Mouse (Mus musculus) limb, embryonic 11.5 days (tissue): ENCODE data around the gene Iqschfp. TPM values are rescaled to one million over a fixed set of nuclear protein-coding genes. Genes with fewer than 3 reads are reported as not detected.

Experiments used
- ATAC-seq: fragments of 200-750 bp; cut with Nextera tagmentation; 2 replicates; pipeline ENCODE4 v1.8.0; 2017; ENCODE audit warnings: low read depth; ENCODE audit not compliant: insufficient number of reproducible peaks, low FRiP score, low TSS enrichment
- DNase-seq: peaks from one replicate; pipeline ENCODE4 v3.0.0-alpha.2; 2015; ENCODE audit warnings: low spot score
- H3K27ac ChIP-seq: fragments of 300-500 bp; sonication (generic); replicated peaks from 2 replicates; pipeline ENCODE4 v1.5.1; 2014; ENCODE audit warnings: low read depth, mild to moderate bottlenecking, low read length
- H3K27me3 ChIP-seq: fragments of 300-500 bp; sonication (generic); 2 replicates; pipeline ENCODE4 v1.6.1; 2014; ENCODE audit warnings: mild to moderate bottlenecking, low read length, mixed read lengths; ENCODE audit not compliant: control insufficient read depth, insufficient read depth
- H3K36me3 ChIP-seq: fragments of 300-500 bp; sonication (generic); 2 replicates; pipeline ENCODE4 v1.6.1; 2014; ENCODE audit warnings: mild to moderate bottlenecking, low read length, moderate library complexity, mixed read lengths; ENCODE audit not compliant: control insufficient read depth, insufficient read depth
- H3K4me1 ChIP-seq: fragments of 300-500 bp; sonication (generic); 2 replicates; pipeline ENCODE4 v1.6.1; 2014; ENCODE audit warnings: low read length, mixed read lengths; ENCODE audit not compliant: control insufficient read depth, insufficient read depth
- H3K4me2 ChIP-seq: fragments of 300-500 bp; sonication (generic); 2 replicates; pipeline ENCODE4 v1.6.1; 2014; ENCODE audit warnings: low read depth, mild to moderate bottlenecking, moderate library complexity; ENCODE audit not compliant: severe bottlenecking
- H3K4me3 ChIP-seq: fragments of 300-500 bp; sonication (generic); 2 replicates; pipeline ENCODE4 v1.5.1; 2014; ENCODE audit warnings: low read depth, low read length
- H3K9ac ChIP-seq: fragments of 300-500 bp; sonication (generic); 2 replicates; pipeline ENCODE4 v1.6.1; 2014; ENCODE audit warnings: mild to moderate bottlenecking, low read length
- H3K9me3 ChIP-seq: fragments of 300-500 bp; sonication (generic); 2 replicates; pipeline ENCODE4 v1.6.1; 2016; ENCODE audit warnings: low read length; ENCODE audit not compliant: control insufficient read depth
- WGBS: fragments of 180-500 bp; shearing (Covaris S2); extraction: QIAGEN DNeasy Blood & Tissue Kit; methylation state at CpG from one replicate; pipeline ENCODE4 v1.1.7; 2014; 5-methylcytosine and 5-hydroxymethylcytosine counted together
- polyA plus RNA-seq: library from polyadenylated mRNA; unstranded; fragments of >200 nt; fragmentation: Nextera tagmentation; extraction: Ambion mirVana; gene quantifications from 2 replicates; pipeline ENCODE4 v1.2.1, GENCODE M21; 2014

Gene Iqschfp
- polyA plus RNA-seq, 1 experiment from 2014 or later: 0.56 TPM

DNA sequence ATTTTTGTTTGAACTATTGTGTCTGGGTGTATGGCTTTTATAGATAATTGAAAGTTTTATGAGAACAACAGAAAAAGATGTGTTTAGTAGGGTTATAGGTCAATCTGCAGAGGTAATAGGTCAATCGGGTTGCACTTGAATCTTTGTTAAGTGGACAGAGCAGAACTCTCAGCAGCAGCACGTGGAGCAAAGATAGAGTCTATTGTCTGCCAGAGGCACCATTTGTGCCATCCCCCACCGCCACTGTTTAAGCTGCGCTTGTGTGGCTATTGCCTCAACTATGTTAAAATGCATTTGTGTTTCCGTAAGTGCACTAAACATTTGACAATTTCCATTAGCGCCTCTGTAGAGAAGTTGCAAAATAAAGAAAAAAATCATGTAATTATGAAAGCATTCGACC lies 508.1 kb downstream of the Iqschfp start:
- no peak overlapping the region for H3K9ac ChIP-seq
- no peaks in the 10 kb centered on the region for H3K27me3 ChIP-seq
- no peaks in the 10 kb centered on the region for H3K4me1 ChIP-seq
- no peak overlapping the region for H3K4me2 ChIP-seq
- H3K36me3 ChIP-seq: no peaks in the 10 kb centered on the region
- no peaks in the 10 kb centered on the region for H3K9me3 ChIP-seq
- no peak overlapping the region for H3K4me3 ChIP-seq
- DNase-seq: no peak
- WGBS: 77% methylated on average over 7 of the region's 7 CpGs
- no peak overlapping the region for H3K27ac ChIP-seq
- ATAC-seq: no peak

GRCm38 (mm10) chr3:68403343-68403742 lies 511.3 kb downstream of the Iqschfp start:
- no peak overlapping the region for H3K27ac ChIP-seq
- H3K27me3 ChIP-seq: no peaks in the 10 kb centered on the region
- ATAC-seq: no peak
- no peak overlapping the region for H3K4me3 ChIP-seq
- no peaks in the 10 kb centered on the region for H3K36me3 ChIP-seq
- H3K9me3 ChIP-seq: no peaks in the 10 kb centered on the region
- H3K9ac ChIP-seq: no peak overlapping the region
- no peak overlapping the region for H3K4me2 ChIP-seq
- no peak for DNase-seq
- H3K4me1 ChIP-seq: no peaks in the 10 kb centered on the region
- 82% methylated on average over 4 of the region's 4 CpGs for WGBS

DNA sequence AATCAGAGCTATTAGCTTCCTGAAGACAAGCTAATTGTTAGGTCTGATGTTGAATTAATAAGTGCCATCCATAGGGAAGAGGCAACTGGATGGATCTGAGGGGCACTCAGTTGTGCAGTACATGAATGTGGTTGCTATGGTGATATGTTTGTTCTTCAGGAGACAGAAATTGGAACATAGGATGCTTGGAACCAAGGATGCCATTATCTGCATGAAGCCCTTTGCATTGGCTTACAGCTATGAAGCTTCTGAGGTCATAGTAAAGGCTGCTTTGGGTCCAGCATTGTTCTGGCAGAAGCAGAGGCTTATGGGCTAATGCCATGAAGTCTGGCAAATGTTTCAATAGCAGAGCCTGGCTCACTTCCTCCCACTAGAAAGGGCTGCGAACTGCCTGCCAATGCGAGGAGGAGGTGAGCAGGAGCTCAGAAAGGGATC lies 511.8 kb downstream of the Iqschfp start:
- no peaks in the 10 kb centered on the region for H3K27me3 ChIP-seq
- WGBS: 87% methylated on average over 2 of the region's 2 CpGs

GRCm38 (mm10) chr3:68405724-68406123 lies 513.7 kb downstream of the Iqschfp start:
- no peak for DNase-seq
- no peaks in the 10 kb centered on the region for H3K9me3 ChIP-seq
- H3K9ac ChIP-seq: no peak overlapping the region
- H3K4me1 ChIP-seq: no peaks in the 10 kb centered on the region
- no peaks in the 10 kb centered on the region for H3K36me3 ChIP-seq
- H3K4me3 ChIP-seq: no peak overlapping the region
- no peak overlapping the region for H3K27ac ChIP-seq
- 82% methylated on average over 5 of the region's 5 CpGs for WGBS
- no peak for ATAC-seq
- H3K4me2 ChIP-seq: no peak overlapping the region
- H3K27me3 ChIP-seq: no peaks in the 10 kb centered on the region

More for the DNA sequence above, 511.8 kb downstream of the Iqschfp start:
- H3K36me3 ChIP-seq: no peaks in the 10 kb centered on the region
- ATAC-seq (no peak), DNase-seq (no peak)
- no peak overlapping the region for H3K4me2 ChIP-seq
- no peaks in the 10 kb centered on the region for H3K4me1 ChIP-seq
- no peaks in the 10 kb centered on the region for H3K9me3 ChIP-seq
- H3K4me3 ChIP-seq: no peak overlapping the region
- no peak overlapping the region for H3K9ac ChIP-seq
- H3K27ac ChIP-seq: no peak overlapping the region

DNA sequence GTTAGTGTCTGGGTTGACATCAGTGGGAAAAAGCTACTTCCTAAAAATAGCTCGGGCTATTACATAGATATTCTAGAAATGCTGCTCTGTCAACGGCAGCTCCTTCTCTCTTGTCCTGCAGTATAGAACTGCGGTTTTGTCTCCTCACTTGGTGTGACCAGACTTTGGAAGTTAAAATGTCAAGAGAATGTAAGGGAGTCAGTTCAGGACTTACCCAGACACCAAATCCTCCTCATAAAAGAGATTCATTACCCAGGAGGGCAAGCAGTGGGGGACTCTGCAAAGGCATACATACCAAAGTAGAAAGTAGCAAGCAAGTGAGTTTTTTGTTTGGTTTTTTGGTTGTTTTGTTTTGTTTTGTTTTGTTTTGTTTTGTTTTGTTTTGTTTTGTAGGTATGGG lies 520.2 kb downstream of the Iqschfp start:
- Histone ChIP-seq H3K27ac (no peak overlapping the region), H3K4me3 (no peak overlapping the region), H3K27me3 (no peaks in the 10 kb centered on the region), H3K36me3 (no peaks in the 10 kb centered on the region), H3K4me2 (no peak overlapping the region), H3K9me3 (no peaks in the 10 kb centered on the region), H3K9ac (no peak overlapping the region), H3K4me1 (no peaks in the 10 kb centered on the region)
- WGBS: 69% methylated on average over 3 of the region's 3 CpGs
- DNase-seq: no peak
- no peak for ATAC-seq

GRCm38 (mm10) chr3:68419792-68420191 lies 527.8 kb downstream of the Iqschfp start:
- Histone ChIP-seq H3K9ac (no peak overlapping the region), H3K27me3 (no peaks in the 10 kb centered on the region), H3K27ac (no peak overlapping the region), H3K4me1 (no peaks in the 10 kb centered on the region), H3K9me3 (no peaks in the 10 kb centered on the region), H3K4me3 (no peak overlapping the region), H3K4me2 (no peak overlapping the region), H3K36me3 (no peaks in the 10 kb centered on the region)
- WGBS: 87% methylated on average over 4 of the region's 4 CpGs
- no peak for DNase-seq
- ATAC-seq: no peak

- H3K27me3 ChIP-seq: no peaks in the 10 kb centered on the region
- no peak overlapping the region for H3K4me3 ChIP-seq
- H3K9me3 ChIP-seq: no peaks in the 10 kb centered on the region
- no peak overlapping the region for H3K27ac ChIP-seq
- no peak overlapping the region for H3K9ac ChIP-seq
- 95% methylated on average over 2 of the region's 2 CpGs for WGBS
- H3K4me2 ChIP-seq: no peak overlapping the region
- DNase-seq (no peak), ATAC-seq (no peak)
- H3K4me1 ChIP-seq: no peaks in the 10 kb centered on the region
- no peaks in the 10 kb centered on the region for H3K36me3 ChIP-seq
These were observed 528.9 kb downstream of the Iqschfp start for GRCm38 (mm10) chr3:68420927-68421326.

DNA sequence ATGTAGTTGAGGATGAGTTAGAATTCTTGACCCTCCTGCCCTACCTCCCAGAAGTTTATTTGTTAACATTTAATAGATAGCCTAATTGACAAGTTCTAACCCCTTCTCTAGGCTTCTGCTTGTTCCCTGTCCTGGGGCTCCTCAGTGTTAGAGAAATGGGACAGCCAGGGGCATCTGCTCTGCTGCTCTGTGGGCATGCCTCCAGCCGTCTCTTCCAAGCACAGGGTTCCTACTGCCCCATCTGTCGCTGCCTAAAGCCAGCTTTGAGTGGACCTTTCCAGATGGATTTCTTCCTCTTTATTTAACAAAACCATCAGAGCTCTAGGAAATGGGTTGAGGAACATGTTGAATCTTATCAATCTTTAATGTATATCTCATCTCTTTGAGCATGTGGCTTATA lies 529.8 kb downstream of the Iqschfp start:
- Histone ChIP-seq H3K4me2 (no peak overlapping the region), H3K9me3 (no peaks in the 10 kb centered on the region), H3K9ac (no peak overlapping the region), H3K27me3 (no peaks in the 10 kb centered on the region), H3K4me3 (no peak overlapping the region), H3K36me3 (no peaks in the 10 kb centered on the region), H3K4me1 (no peaks in the 10 kb centered on the region), H3K27ac (no peak overlapping the region)
- no peak for ATAC-seq
- DNase-seq: no peak
- WGBS: 88% methylated on average over 2 of the region's 2 CpGs

DNA sequence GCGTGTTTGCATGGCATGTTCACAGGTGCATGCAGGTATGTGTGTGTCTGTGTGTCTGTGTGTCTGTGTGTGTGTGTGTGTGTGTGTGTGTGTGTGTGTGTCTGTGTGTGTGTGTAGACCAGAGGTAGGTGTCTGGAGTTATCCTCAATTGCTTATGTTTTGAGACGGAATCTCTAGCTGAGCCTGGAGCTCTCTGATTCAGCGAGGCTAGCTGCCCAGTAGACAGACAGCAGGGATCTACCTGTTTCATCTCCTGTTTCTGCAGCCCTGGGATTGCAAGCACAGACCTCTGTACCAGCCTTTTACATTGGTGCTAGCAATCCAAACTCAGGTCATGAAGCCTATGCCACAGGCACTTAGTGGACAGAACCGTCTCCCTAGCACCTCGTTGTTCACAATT lies 536.0 kb downstream of the Iqschfp start:
- no peaks in the 10 kb centered on the region for H3K36me3 ChIP-seq
- no peak overlapping the region for H3K27ac ChIP-seq
- no peak overlapping the region for H3K9ac ChIP-seq
- no peaks in the 10 kb centered on the region for H3K27me3 ChIP-seq
- WGBS: 92% methylated on average over 5 of the region's 5 CpGs
- H3K4me3 ChIP-seq: no peak overlapping the region
- H3K4me2 ChIP-seq: no peak overlapping the region
- H3K4me1 ChIP-seq: no peaks in the 10 kb centered on the region
- no peak for ATAC-seq
- no peak for DNase-seq
- no peaks in the 10 kb centered on the region for H3K9me3 ChIP-seq
